Mouse (Mus musculus) limb, embryonic 15.5 days (tissue): ENCODE measurements around the gene Moap1. TPM values are rescaled to one million over a fixed set of nuclear protein-coding genes. Genes with fewer than 3 reads are reported as not detected.
A peak's percentile ranks its signal among the peaks of the same experiment; 100 is the strongest.

ENCODE experiments used
- ATAC-seq: fragments of 200-750 bp; cut with Nextera tagmentation; 2 replicates; pipeline ENCODE4 v1.8.0; 2017; ENCODE audit warnings: low read depth, moderate TSS enrichment; ENCODE audit not compliant: insufficient number of reproducible peaks, low FRiP score, low TSS enrichment
- H3K27ac ChIP-seq: fragments of 300-500 bp; sonication (generic); 2 replicates; pipeline ENCODE4 v1.5.1; 2015; ENCODE audit warnings: moderate library complexity, mild to moderate bottlenecking, inconsistent platforms
- H3K27me3 ChIP-seq: fragments of 300-500 bp; sonication (generic); 2 replicates; pipeline ENCODE4 v1.6.1; 2015; ENCODE audit warnings: inconsistent platforms
- H3K36me3 ChIP-seq: fragments of 300-500 bp; sonication (generic); 2 replicates; pipeline ENCODE4 v1.6.1; 2015; ENCODE audit warnings: inconsistent platforms
- H3K4me1 ChIP-seq: fragments of 300-500 bp; sonication (generic); 2 replicates; pipeline ENCODE4 v1.6.1; 2015; ENCODE audit warnings: inconsistent platforms
- H3K4me2 ChIP-seq: fragments of 300-500 bp; sonication (generic); 2 replicates; pipeline ENCODE4 v1.6.1; 2015; ENCODE audit warnings: mild to moderate bottlenecking, inconsistent platforms
- H3K4me3 ChIP-seq: fragments of 300-500 bp; sonication (generic); 2 replicates; pipeline ENCODE4 v1.5.1; 2015; ENCODE audit warnings: mild to moderate bottlenecking, inconsistent platforms
- H3K9ac ChIP-seq: fragments of 300-500 bp; sonication (generic); 2 replicates; pipeline ENCODE4 v1.6.1; 2015; ENCODE audit warnings: inconsistent platforms
- H3K9me3 ChIP-seq: fragments of 300-500 bp; sonication (generic); 2 replicates; pipeline ENCODE4 v1.6.1; 2016; ENCODE audit warnings: inconsistent platforms
- WGBS: fragments of 180-500 bp; shearing (Covaris S2); methylation state at CpG from one replicate; pipeline ENCODE4 v1.1.7; 2015; 5-methylcytosine and 5-hydroxymethylcytosine counted together
- polyA plus RNA-seq: library from polyadenylated mRNA; unstranded; fragments of >200 nt; fragmentation: Nextera tagmentation; extraction: Ambion mirVana; gene quantifications from 2 replicates; pipeline ENCODE4 v1.2.1, GENCODE M21; 2015

Gene Moap1
- polyA plus RNA-seq, 1 experiment from 2014 or later, result 21.7 TPM

DNA sequence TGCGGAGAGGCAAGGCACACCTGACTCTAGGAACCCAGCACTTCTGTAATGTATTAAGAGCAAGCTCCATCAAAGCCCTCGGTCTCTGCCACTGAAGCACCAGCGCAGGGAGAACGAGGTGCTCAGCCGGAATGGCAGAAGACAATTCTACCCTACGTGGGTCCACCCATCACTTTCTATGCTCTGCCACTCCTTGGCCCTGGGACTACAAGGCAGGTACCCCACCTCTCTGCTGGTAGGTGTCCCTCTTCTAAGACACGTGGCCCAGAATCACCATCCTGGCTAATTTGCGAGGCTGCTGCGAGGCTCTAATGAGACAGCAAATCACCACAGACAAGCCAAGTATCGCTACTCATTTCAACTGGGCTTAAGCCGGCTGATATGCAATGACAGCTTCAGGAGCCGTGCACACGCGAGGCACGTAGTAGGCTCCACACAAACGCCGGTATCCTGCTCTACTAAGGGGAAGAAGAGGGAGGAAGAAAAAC lies 39.5 kb downstream of the Moap1 start:
- WGBS, result 6% methylated on average over 17 of the region's 17 CpGs
- ATAC-seq, result no peak
- H3K27ac ChIP-seq, result no peak overlapping the region

DNA sequence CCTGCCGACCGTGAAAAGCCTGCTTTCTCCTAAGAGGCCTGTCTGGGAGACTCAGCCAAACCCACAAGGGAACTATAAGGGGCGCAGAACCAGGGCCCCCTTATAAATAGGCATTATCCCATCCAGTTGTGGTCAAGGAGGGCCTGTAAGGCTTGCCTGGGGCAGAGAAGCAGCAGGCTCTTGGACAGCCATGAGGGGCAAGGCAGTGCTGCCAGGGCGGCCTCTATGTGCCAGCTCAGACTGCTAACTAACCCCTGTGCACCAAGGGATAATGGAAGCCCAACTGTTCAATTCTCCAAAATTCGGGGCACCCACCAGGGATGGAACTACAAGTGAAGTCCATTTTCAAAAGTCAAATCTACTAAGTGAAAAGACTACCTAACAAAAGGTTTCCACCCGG lies 40.0 kb downstream of the Moap1 start:
- Histone ChIP-seq H3K27me3 (peaks cover 7% of the 10 kb centered on the region; the same call in 1 of the 2 replicates), H3K4me2 (peak overlapping the region; percentile 94), H3K4me3 (peak overlapping the region; percentile 71), H3K4me1 (peaks cover 56% of the 10 kb centered on the region), H3K36me3 (no peaks in the 10 kb centered on the region), H3K9ac (no peak overlapping the region), H3K27ac (no peak overlapping the region), H3K9me3 (no peaks in the 10 kb centered on the region)
- ATAC-seq, result no peak
- 40% methylated on average over 6 of the region's 6 CpGs for WGBS

More for the DNA sequence above, 39.5 kb downstream of the Moap1 start:
- Histone ChIP-seq H3K4me3 (peak overlapping the region; percentile 71), H3K4me2 (peak overlapping the region; percentile 94), H3K36me3 (no peaks in the 10 kb centered on the region), H3K4me1 (peaks cover 50% of the 10 kb centered on the region), H3K9me3 (no peaks in the 10 kb centered on the region), H3K27me3 (peaks cover 7% of the 10 kb centered on the region; the same call in 1 of the 2 replicates), H3K9ac (peak overlapping the region; percentile 51)

DNA sequence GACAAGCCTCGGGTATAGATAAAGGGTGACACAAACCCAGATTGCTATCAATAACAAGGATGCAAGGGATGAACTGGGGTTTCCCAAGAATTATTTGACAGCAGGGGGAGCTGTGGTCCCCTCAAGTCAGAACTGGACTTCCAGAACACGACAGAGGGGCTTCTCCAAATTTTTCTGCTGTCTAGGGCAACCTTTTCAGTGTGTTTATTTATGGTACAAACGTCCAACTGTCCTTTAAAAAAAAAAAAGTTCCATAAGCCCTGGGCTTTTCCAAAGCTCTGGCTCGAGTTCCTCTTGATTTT lies 40.4 kb downstream of the Moap1 start:
- Histone ChIP-seq H3K4me1 (peaks cover 59% of the 10 kb centered on the region), H3K27me3 (peaks cover 7% of the 10 kb centered on the region; the same call in 1 of the 2 replicates), H3K36me3 (no peaks in the 10 kb centered on the region), H3K9ac (no peak overlapping the region), H3K27ac (peak overlapping the region; percentile 73), H3K9me3 (no peaks in the 10 kb centered on the region), H3K4me3 (peak overlapping the region; percentile 71), H3K4me2 (peak overlapping the region; percentile 94)
- WGBS, result 6% methylated on average over 4 of the region's 4 CpGs
- ATAC-seq, result no peak

DNA sequence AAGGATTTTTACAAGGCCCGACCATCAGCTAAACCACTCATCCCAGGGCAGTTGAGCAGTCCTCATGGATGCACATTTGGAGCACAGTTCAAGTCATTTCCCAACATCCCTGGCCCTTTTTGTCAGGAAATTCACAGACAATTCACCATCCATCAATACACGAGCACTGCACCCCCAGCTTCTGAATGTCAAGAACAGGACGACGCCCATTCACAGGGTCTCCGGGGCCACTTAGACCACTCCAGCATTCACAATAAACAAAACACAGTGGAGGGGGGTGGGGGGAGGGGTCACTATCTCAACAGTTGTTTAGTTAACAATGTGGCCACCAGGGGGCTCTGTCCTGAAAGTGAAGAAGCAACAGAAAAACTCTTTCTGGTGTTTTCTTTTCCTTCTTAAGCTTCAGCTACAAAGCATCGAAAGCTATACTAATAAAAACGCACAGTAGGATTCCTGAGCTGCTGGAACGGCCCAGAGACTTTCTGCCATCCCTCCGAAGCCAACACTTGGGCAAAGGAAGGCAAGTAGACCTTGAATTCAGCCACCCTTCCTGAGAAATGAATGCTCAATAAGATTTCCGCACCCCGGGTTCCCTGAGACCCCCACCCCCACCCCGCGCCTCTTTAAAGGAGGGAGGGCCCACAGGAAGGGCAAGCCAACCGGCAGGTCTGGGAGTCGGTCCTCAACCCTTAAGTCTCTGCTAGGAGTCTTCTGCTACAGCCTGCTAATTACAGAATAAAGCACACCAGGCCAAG lies 40.9 kb downstream of the Moap1 start:
- peak overlapping the region; percentile 73 for H3K27ac ChIP-seq
- H3K36me3 ChIP-seq, result no peaks in the 10 kb centered on the region
- H3K9me3 ChIP-seq, result no peaks in the 10 kb centered on the region
- no peak for ATAC-seq
- 8% methylated on average over 15 of the region's 15 CpGs for WGBS
- H3K4me3 ChIP-seq, result peak overlapping the region; percentile 71
- 0 out of 2 replicates have a peak overlapping the region, but pooled peaks have one; percentile 14 for H3K9ac ChIP-seq
- peaks cover 65% of the 10 kb centered on the region for H3K4me1 ChIP-seq
- peaks cover 7% of the 10 kb centered on the region; the same call in 1 of the 2 replicates for H3K27me3 ChIP-seq
- peak overlapping the region; percentile 94 for H3K4me2 ChIP-seq

DNA sequence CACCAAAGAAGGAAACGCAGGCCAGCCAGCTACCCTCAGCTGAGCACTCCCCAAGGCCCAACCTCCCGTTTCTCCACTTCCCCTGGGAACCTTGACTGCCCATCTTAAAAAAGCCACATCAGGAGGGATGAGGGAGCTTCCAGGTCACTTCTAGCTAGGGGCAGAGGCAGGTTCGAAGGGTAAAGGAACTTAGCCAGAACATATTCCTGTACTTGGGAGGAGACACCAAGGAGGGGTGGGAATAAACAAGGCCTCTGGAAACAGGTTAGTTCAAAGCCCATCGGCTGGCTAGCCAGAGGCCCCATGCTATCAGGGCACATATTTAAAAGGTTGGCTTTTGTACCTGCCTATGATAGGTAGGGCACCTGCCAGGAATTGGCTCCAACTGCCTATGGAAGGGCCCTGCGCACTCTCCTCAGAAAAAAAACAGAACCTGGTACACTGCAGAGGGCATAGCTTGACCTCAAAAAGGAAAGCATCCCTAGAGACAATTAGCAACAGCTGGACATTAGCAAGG lies 41.7 kb downstream of the Moap1 start:
- no peaks in the 10 kb centered on the region for H3K9me3 ChIP-seq
- peaks cover 71% of the 10 kb centered on the region for H3K4me1 ChIP-seq
- no peaks in the 10 kb centered on the region for H3K36me3 ChIP-seq
- no peak overlapping the region for H3K4me3 ChIP-seq
- 84% methylated on average over 5 of the region's 5 CpGs for WGBS
- H3K4me2 ChIP-seq, result no peak overlapping the region
- no peak overlapping the region for H3K9ac ChIP-seq
- no peak overlapping the region for H3K27ac ChIP-seq
- peaks cover 4% of the 10 kb centered on the region; the same call in 1 of the 2 replicates for H3K27me3 ChIP-seq
- no peak for ATAC-seq

DNA sequence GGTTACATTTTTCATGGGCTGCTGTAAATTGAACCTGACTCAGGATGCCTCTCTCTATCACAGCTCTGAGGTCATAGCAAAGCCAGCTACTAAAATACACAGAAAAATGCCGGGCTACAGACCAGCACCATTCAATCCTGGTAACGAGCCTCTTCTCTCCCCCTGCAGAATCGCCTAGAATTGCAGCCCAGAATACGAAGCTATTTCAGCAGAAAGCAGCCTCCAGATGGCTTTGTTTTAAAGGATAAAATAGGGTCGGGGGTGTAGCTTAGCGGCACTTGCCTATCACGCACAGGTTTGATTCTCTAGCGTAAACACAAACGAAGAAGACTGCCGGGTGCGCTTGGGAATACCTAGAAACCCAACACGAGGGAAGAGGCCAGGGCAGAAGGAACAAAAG lies 43.0 kb downstream of the Moap1 start:
- no peak overlapping the region for H3K27ac ChIP-seq
- no peaks in the 10 kb centered on the region for H3K9me3 ChIP-seq
- H3K4me1 ChIP-seq, result peaks cover 81% of the 10 kb centered on the region
- H3K4me3 ChIP-seq, result no peak overlapping the region
- no peak overlapping the region for H3K4me2 ChIP-seq
- 42% methylated on average over 12 of the region's 12 CpGs for whole genome bisulfite sequencing
- H3K9ac ChIP-seq, result no peak overlapping the region
- ATAC-seq, result no peak
- no peaks in the 10 kb centered on the region for H3K36me3 ChIP-seq
- no peaks in the 10 kb centered on the region for H3K27me3 ChIP-seq

DNA sequence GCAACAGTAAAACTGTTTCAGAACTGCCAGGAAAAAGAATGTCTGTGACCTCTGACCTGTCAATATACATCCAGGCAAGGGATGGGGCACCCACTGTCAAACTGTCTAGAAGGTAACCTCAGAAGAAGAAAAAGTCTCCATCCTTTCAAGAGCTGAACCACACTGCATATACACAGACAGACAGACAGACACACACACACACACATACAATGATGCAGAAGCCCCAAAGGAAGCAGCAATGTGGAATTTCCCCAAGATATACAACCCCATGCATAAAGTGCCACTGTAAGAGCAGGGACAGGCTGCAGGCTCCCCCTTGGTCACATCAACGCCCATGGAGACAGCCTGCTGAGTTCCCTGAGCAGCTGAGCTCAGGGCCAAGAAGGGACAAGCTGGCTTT lies 44.3 kb downstream of the Moap1 start:
- no peak for ATAC-seq
- Histone ChIP-seq H3K9ac (no peak overlapping the region), H3K9me3 (no peaks in the 10 kb centered on the region), H3K27ac (no peak overlapping the region), H3K27me3 (no peaks in the 10 kb centered on the region), H3K4me2 (no peak overlapping the region), H3K4me3 (no peak overlapping the region), H3K36me3 (no peaks in the 10 kb centered on the region), H3K4me1 (peaks cover 75% of the 10 kb centered on the region)
- WGBS, result 43% methylated on average over 1 of the region's 1 CpGs

DNA sequence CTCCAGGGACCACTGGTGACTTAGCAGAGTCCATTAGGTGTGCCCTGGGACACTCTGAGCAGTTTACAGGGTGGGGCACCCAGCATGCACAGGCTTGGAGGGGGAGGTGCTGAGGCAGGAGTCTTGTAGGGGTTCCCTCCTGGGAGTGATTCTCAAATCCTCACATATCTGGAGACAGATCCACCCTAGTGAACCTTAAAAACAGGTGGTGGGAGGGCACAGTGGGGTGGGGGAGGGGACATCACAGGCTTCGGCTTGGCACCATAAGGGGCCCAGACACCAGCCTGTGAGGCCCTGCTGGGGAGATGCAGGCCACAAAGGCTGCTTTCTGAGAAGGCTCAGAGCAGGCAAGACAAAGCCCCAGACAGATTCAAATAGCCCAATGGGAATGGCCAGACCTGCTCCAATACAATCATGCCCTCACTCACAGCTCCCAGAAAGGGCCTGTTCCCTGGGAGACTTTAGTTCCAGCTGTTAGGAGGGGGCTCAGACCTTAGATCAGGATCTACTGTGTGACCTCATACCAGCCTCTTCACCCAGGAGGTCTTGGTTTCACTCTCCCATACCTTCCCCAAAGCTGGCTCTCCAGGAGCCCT lies 45.3 kb downstream of the Moap1 start:
- Histone ChIP-seq H3K9ac (no peak overlapping the region), H3K4me1 (peaks cover 66% of the 10 kb centered on the region)

DNA sequence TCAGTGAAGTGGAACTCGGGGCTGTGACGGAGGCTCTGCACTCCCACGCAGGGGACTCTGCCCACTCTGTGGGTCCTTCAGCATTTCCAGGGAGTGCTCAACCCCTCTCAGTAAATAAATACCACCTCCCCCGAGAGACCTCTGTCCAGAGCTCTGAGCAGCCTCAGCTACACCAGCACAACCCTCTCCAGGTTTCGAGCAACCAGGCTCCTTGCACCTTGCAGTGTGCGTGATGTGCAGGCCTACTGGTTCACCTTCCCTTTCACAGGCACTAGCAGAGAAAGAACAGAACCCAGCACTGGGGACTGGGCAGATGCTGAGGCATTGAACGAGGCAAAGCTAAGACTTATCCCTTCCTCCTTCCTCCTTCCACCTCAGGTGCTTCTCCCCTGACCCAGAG lies 46.1 kb downstream of the Moap1 start:
- H3K9me3 ChIP-seq, result no peaks in the 10 kb centered on the region
- no peak overlapping the region for H3K4me2 ChIP-seq
- H3K9ac ChIP-seq, result no peak overlapping the region
- no peaks in the 10 kb centered on the region for H3K36me3 ChIP-seq
- H3K27me3 ChIP-seq, result no peaks in the 10 kb centered on the region
- WGBS, result 79% methylated on average over 7 of the region's 7 CpGs
- H3K4me1 ChIP-seq, result peaks cover 58% of the 10 kb centered on the region
- no peak overlapping the region for H3K4me3 ChIP-seq
- ATAC-seq, result no peak
- no peak overlapping the region for H3K27ac ChIP-seq

More for the DNA sequence above, 45.3 kb downstream of the Moap1 start:
- Histone ChIP-seq H3K27me3 (no peaks in the 10 kb centered on the region), H3K4me2 (no peak overlapping the region), H3K27ac (no peak overlapping the region), H3K4me3 (no peak overlapping the region), H3K9me3 (no peaks in the 10 kb centered on the region), H3K36me3 (no peaks in the 10 kb centered on the region)
- ATAC-seq, result no peak
- 16% methylated on average over 1 of the region's 1 CpGs for WGBS

DNA sequence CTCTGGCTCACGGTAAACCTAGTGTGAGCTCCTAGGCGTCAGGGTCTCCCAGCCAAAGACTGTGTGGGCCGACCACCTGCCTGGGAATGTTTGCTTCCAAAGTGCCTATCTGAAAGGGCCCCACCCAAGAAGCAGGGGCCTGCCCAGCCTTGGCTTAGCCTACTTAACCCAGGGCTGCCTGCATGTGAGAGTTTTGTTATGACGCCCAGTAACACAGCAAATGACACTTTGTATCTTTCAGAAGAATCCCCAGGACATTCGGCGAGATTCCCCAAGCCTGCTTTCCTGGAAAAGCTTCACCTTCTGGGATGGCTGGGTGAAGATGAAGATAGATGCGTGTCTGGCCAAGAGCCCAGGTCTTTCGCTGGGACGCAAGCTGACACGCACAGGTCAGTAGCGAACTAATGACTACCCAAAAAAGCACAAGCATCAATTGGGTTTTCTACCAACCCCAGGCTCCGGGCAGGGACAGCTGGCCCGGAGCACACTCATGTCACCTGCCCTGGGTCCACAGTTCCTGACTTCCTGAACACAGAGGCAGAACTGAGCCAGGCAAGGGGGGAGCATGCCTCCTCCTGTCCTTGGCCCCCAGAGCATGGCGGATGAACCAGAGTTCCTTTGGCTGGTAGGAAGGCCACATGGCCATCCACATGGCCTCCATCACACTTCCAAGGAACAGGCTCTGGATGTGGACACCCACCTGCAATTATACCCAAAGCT lies 46.7 kb downstream of the Moap1 start:
- no peaks in the 10 kb centered on the region for H3K27me3 ChIP-seq
- no peak overlapping the region for H3K27ac ChIP-seq
- no peaks in the 10 kb centered on the region for H3K36me3 ChIP-seq
- no peak overlapping the region for H3K4me3 ChIP-seq
- no peak for ATAC-seq
- no peaks in the 10 kb centered on the region for H3K9me3 ChIP-seq
- no peak overlapping the region for H3K9ac ChIP-seq
- no peak overlapping the region for H3K4me2 ChIP-seq
- 80% methylated on average over 14 of the region's 14 CpGs for WGBS
- H3K4me1 ChIP-seq, result peaks cover 54% of the 10 kb centered on the region

DNA sequence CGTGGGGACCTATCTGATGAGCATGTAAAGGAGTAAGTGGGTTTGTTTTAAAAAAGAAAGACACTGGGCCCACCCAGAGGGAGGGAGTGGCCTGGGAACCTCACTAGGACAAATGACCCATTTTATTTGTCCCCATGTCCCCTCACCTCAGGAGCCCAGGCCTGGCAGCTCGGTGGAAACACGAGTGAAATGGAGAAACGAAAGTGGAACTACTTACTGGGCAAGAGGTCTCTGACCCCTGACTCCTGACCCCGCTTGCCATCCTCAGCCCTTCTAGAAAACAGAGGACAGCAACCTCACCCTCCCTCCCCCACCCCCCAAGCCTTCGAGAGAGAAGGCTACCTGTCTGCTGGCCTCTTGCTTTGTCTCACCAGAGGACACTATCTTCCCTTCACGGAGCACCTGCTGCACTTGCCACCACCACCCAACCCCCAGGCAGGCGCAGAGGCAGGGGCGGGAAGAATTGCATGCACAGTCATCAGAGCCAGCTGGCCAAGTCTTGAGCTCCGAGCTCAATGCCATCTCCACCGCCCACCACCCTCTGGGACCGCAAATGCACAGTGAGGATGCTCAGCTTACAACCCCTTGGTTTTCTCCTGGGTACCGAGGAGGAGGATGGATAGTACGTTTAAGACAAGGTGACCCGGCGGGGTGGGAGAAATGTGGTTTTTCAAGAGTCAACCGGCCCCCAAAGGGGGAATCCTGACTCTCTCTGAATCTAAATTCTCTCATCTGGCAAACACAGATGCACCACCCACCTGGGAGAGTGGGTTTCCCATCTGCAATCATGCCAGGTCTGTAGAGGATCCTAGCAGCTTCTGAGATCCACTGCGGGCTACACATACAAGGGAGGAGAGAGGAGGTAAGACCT lies 47.9 kb downstream of the Moap1 start:
- H3K4me2 ChIP-seq, result no peak overlapping the region
- no peaks in the 10 kb centered on the region for H3K9me3 ChIP-seq
- H3K4me3 ChIP-seq, result no peak overlapping the region
- no peak overlapping the region for H3K27ac ChIP-seq
- WGBS, result 71% methylated on average over 18 of the region's 18 CpGs
- H3K4me1 ChIP-seq, result peaks cover 54% of the 10 kb centered on the region
- H3K36me3 ChIP-seq, result no peaks in the 10 kb centered on the region
- no peak for ATAC-seq
- no peak overlapping the region for H3K9ac ChIP-seq
- no peaks in the 10 kb centered on the region for H3K27me3 ChIP-seq
